Mouse (Mus musculus) small intestine, adult 2 months (tissue): ENCODE results near the gene F8a.
"Not testable (repeated sequence)": the region's sequence is repeated elsewhere in the genome, so short reads cannot be mapped to it uniquely, and the experiment has no call there.

Source experiments
- CTCF ChIP-seq: fragments of 200-500 bp; IDR thresholded peaks from 2 replicates; pipeline ENCODE4 v1.5.1; 2012; ENCODE audit warnings: low read depth, mild to moderate bottlenecking, control low read depth, inconsistent platforms, low read length, moderate library complexity, mixed read lengths; ENCODE audit not compliant: insufficient replicate concordance, insufficient read length; ENCODE audit errors: extremely low read depth
- POLR2A ChIP-seq: fragments of 200-500 bp; IDR thresholded peaks from 2 replicates; pipeline ENCODE4 v1.6.1; 2012; ENCODE audit warnings: low read depth, mild to moderate bottlenecking, control low read depth, inconsistent platforms, low read length, moderate library complexity

- not testable (repeated sequence) for TF ChIP-seq CTCF, POLR2A
Measured at GRCm38 (mm10) chrX:73242821-73243325, 14.8 kb downstream of the F8a start, which contains the start of gene Xlr4c.
